Mouse (Mus musculus) kidney, postnatal 0 days (tissue): ENCODE measurements at regions not wholly inside any gene's neighbourhood (a gene's known extent, or its start where the extent isn't known, plus 50 kb on each side); places are given as distances from the start of the nearest gene placed in this dataset.

Source experiments
- ATAC-seq: fragments of 200-750 bp; cut with Nextera tagmentation; replicated peaks from 2 replicates; pipeline ENCODE4 v1.8.0; 2017; ENCODE audit warnings: low read depth, moderate number of reproducible peaks, moderate TSS enrichment, moderate library complexity; ENCODE audit not compliant: low FRiP score
- DNase-seq: peaks from one replicate; pipeline ENCODE4 v3.0.0-alpha.2; 2016; ENCODE audit warnings: low spot score
- H3K27ac ChIP-seq: fragments of 300-500 bp; sonication (generic); 2 replicates; pipeline ENCODE4 v1.5.1; 2014; ENCODE audit warnings: mild to moderate bottlenecking
- H3K27me3 ChIP-seq: fragments of 300-500 bp; sonication (generic); 2 replicates; pipeline ENCODE4 v1.6.1; 2014; ENCODE audit warnings: low read length, mixed read lengths; ENCODE audit not compliant: insufficient read depth
- H3K36me3 ChIP-seq: fragments of 300-500 bp; sonication (generic); 2 replicates; pipeline ENCODE4 v1.6.1; 2014; ENCODE audit warnings: low read length, mixed read lengths; ENCODE audit not compliant: insufficient read depth
- H3K4me1 ChIP-seq: fragments of 300-500 bp; sonication (generic); replicated peaks from 2 replicates; pipeline ENCODE4 v1.6.1; 2014; ENCODE audit warnings: antibody characterized with exemption, low read length, mixed read lengths; ENCODE audit not compliant: insufficient read depth
- H3K4me2 ChIP-seq: fragments of 300-500 bp; sonication (generic); 2 replicates; pipeline ENCODE4 v1.6.1; 2014; ENCODE audit warnings: mild to moderate bottlenecking, low read length, moderate library complexity, mixed read lengths
- H3K4me3 ChIP-seq: fragments of 300-500 bp; sonication (generic); replicated peaks from 2 replicates; pipeline ENCODE4 v1.5.1; 2014; ENCODE audit warnings: low read depth, low read length
- H3K9ac ChIP-seq: fragments of 300-500 bp; sonication (generic); 2 replicates; pipeline ENCODE4 v1.6.1; 2014; ENCODE audit warnings: low read depth, low read length
- H3K9me3 ChIP-seq: fragments of 300-500 bp; sonication (generic); replicated peaks from 2 replicates; pipeline ENCODE4 v1.6.1; 2016; ENCODE audit warnings: low read length, inconsistent platforms, mixed read lengths
- CTCF ChIP-seq: IDR thresholded peaks from 2 replicates; pipeline ENCODE4 v1.5.1; 2016; ENCODE audit warnings: antibody characterized with exemption, low read depth, mild to moderate bottlenecking, moderate library complexity
- WGBS: fragments of 180-500 bp; shearing (Covaris S2); extraction: QIAGEN DNeasy Blood & Tissue Kit; methylation state at CpG from one replicate; pipeline ENCODE4 v1.1.7; 2014; 5-methylcytosine and 5-hydroxymethylcytosine counted together

- no peaks in the 10 kb centered on the region for H3K27me3 ChIP-seq
- DNase-seq (no peak), ATAC-seq (no peak)
- no peak overlapping the region for H3K4me2 ChIP-seq
- H3K4me1 ChIP-seq = peaks cover 5% of the 10 kb centered on the region; the same call in 1 of the 2 replicates
- H3K36me3 ChIP-seq = no peaks in the 10 kb centered on the region
- no peak for TF ChIP-seq CTCF
- H3K4me3 ChIP-seq = no peak overlapping the region
- no peak overlapping the region for H3K27ac ChIP-seq
- H3K9ac ChIP-seq = no peak overlapping the region
- H3K9me3 ChIP-seq = no peaks in the 10 kb centered on the region
- WGBS = 90% methylated on average over 1 of the region's 1 CpGs
Measured at GRCm38 (mm10) chr16:30724591-30724990, 125.1 kb downstream of the Fam43a start.

GRCm38 (mm10) chr16:30732770-30733415 lies 133.4 kb downstream of the Fam43a start:
- Histone ChIP-seq H3K4me3 (no peak overlapping the region), H3K36me3 (no peaks in the 10 kb centered on the region), H3K4me1 (no peaks in the 10 kb centered on the region; the same call in 1 of the 2 replicates), H3K4me2 (no peak overlapping the region), H3K9me3 (no peaks in the 10 kb centered on the region), H3K27ac (no peak overlapping the region), H3K9ac (no peak overlapping the region), H3K27me3 (no peaks in the 10 kb centered on the region)
- ATAC-seq (no peak), DNase-seq (no peak)
- no peak for TF ChIP-seq CTCF
- WGBS = 59% methylated on average over 9 of the region's 9 CpGs

GRCm38 (mm10) chr16:30733478-30733877 lies 134.0 kb downstream of the Fam43a start:
- H3K27ac ChIP-seq = no peak overlapping the region

GRCm38 (mm10) chr16:30735360-30735759 lies 135.8 kb downstream of the Fam43a start:
- Histone ChIP-seq H3K9me3 (no peaks in the 10 kb centered on the region), H3K4me1 (no peaks in the 10 kb centered on the region; the same call in 1 of the 2 replicates), H3K4me2 (no peak overlapping the region), H3K27ac (0 out of 2 replicates have a peak overlapping the region, but pooled peaks have one; percentile 5), H3K36me3 (no peaks in the 10 kb centered on the region), H3K27me3 (no peaks in the 10 kb centered on the region), H3K4me3 (no peak overlapping the region), H3K9ac (no peak overlapping the region)
- 61% methylated on average over 3 of the region's 3 CpGs for WGBS
- no peak; the same call in 1 of the 2 replicates for ATAC-seq
- no peak for TF ChIP-seq CTCF
- DNase-seq = no peak

More at GRCm38 (mm10) chr16:30733478-30733877, 134.0 kb downstream of the Fam43a start:
- Histone ChIP-seq H3K27me3 (no peaks in the 10 kb centered on the region), H3K9me3 (no peaks in the 10 kb centered on the region), H3K36me3 (no peaks in the 10 kb centered on the region), H3K9ac (no peak overlapping the region), H3K4me1 (no peaks in the 10 kb centered on the region; the same call in 1 of the 2 replicates), H3K4me2 (no peak overlapping the region), H3K4me3 (no peak overlapping the region)
- DNase-seq = no peak
- TF ChIP-seq CTCF = no peak
- ATAC-seq = no peak
- WGBS = 59% methylated on average over 11 of the region's 11 CpGs

GRCm38 (mm10) chr16:30735969-30736368 lies 136.4 kb downstream of the Fam43a start:
- DNase-seq (peak; percentile 54), ATAC-seq (no peak)
- no peaks in the 10 kb centered on the region for H3K9me3 ChIP-seq
- no peak for TF ChIP-seq CTCF
- no peak overlapping the region for H3K4me2 ChIP-seq
- no peak overlapping the region for H3K9ac ChIP-seq
- WGBS = 47% methylated on average over 7 of the region's 7 CpGs
- no peaks in the 10 kb centered on the region for H3K27me3 ChIP-seq
- no peak overlapping the region for H3K27ac ChIP-seq
- no peaks in the 10 kb centered on the region; the same call in 1 of the 2 replicates for H3K4me1 ChIP-seq
- H3K36me3 ChIP-seq = no peaks in the 10 kb centered on the region
- no peak overlapping the region for H3K4me3 ChIP-seq

- no peak overlapping the region for H3K4me2 ChIP-seq
- H3K27me3 ChIP-seq = no peaks in the 10 kb centered on the region
- no peaks in the 10 kb centered on the region for H3K36me3 ChIP-seq
- DNase-seq (peak; percentile 50), ATAC-seq (no peak)
- H3K4me1 ChIP-seq = no peaks in the 10 kb centered on the region; the same call in 1 of the 2 replicates
- H3K9ac ChIP-seq = no peak overlapping the region
- 0 out of 2 replicates have a peak overlapping the region, but pooled peaks have one; percentile 5 for H3K27ac ChIP-seq
- no peaks in the 10 kb centered on the region for H3K9me3 ChIP-seq
- no peak overlapping the region for H3K4me3 ChIP-seq
- no peak for TF ChIP-seq CTCF
- WGBS = 62% methylated on average over 17 of the region's 17 CpGs
Measured at GRCm38 (mm10) chr16:30736662-30737326, 137.3 kb downstream of the Fam43a start.
